Mouse (Mus musculus) layer of hippocampus, postnatal 25 days (tissue): ENCODE data around the gene Hace1. TPM values are rescaled to one million over a fixed set of nuclear protein-coding genes. Genes with fewer than 3 reads are reported as not detected.

ENCODE experiments used
- DNase-seq, 2 experiments: peaks; one replicate each; pipeline ENCODE4 v3.0.0; 2022; ENCODE audit warnings: mixed read lengths in 2 of 2, low spot score in 1 of 2; ENCODE audit errors: extremely low spot score in 1 of 2
- microRNA-seq, 2 experiments: library from miRNA; unstranded; fragments of <30 nt; microRNA quantifications; one replicate each; pipeline ENCODE4 v1.2.0; 2021
- total RNA-seq, 2 experiments: library from RNA; stranded (reverse); gene quantifications; 2 replicates each; pipeline ENCODE4 v1.2.3; 2021

Gene Hace1
- total RNA-seq, 2 experiments from 2014 or later = 34.5 to 39.0 TPM

DNA sequence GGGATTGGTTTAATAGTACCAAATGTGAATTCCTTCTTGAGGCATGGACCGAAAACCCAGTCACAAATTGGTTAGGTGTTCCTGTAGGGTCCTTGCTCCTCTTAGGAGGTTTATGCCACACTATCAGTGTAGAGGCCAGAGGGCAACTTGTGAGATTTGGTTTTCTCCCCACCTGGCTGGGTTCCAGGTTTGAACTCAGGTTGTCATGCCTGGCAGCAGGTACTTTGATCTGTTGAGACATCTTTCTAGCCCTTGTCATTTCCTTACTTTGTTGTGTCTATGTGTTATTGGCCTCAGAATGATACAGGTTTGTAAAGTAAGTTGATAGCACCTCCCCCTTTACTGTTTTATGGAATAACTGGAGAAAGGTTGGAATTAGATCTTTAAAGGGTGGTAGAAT is 117.9 kb downstream of the Hace1 start:
- DNase-seq = no peak

DNA sequence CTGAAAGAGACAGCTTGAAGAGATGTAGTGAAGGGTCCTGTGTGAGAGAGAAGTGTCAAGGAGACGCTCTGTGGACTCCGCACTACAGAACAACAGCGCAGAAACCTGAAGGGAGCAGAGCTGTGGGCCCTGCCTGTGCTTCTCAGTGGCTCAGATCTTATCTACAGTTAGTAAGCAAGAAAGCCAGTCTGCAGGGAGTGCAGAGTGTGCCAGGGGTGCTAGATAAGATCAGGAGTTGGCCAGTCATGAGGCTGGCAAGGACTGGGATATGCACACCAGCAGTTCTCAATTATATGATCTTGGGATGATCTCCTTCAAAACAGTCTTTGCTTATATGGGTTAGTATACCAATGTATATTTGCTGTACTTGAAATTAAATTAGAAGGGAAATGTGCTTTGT is 121.3 kb downstream of the Hace1 start:
- DNase-seq = no peak

DNA sequence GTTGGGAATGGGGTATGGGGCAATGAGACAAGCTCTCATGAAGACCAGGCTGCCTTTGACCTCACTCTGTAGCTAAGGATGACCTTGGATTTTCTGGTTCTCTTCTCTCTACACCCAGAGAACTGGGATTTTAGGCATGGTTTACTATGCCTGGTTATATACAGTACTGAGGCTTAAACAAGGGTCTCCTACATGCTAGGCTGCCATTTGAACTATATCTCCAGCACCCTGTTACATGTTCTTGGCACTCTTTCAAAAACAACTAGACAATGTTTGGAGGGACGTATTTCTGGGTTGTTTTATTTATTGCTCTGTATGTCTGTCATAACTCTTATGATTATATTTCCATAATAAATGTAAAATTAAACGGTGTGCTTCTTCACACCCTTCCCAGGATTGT is 129.2 kb downstream of the Hace1 start:
- DNase-seq = no peak

DNA sequence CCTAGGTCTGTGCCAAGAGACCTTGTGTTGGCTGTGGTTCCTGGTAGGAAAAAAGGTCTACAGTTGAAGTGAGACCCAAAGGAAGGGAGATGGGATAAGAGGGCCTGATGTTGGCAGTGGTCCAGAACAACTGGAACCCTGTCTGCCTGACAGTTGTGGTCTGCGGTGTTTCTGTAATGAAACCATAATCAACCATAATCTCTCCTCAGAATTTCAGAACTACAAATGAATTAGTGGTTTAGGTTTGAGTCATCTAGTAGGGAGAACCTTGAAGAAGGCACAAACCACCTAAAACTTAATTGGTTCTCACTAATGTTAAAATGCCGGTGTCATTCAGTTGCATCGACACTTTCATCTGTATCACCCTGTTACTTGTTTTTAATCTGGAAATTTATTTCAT is 133.2 kb downstream of the Hace1 start:
- no peak for DNase-seq

- DNase-seq = no peak
Measured at GRCm38 (mm10) chr10:45711348-45711747, 133.7 kb downstream of the Hace1 start.

Small RNA genes lying within 50 kb of the gene (microRNA-seq; reads per million reads assigned to microRNA genes)
- 0 reads per million in 2 experiments for gene Gm27731

Other genes starting within 250 kb of the Hace1 start
- 1 to 10 TPM; 4.0 to 4.4 TPM for gene Bves, start 242.1 kb upstream of the Hace1 start, total RNA-seq
- under 1 TPM; 0.71 to 0.89 TPM for gene Lin28b, start 91.4 kb upstream of the Hace1 start, total RNA-seq